Mouse (Mus musculus): ENCODE results near the gene Etaa1. TPM values are rescaled to one million over a fixed set of nuclear protein-coding genes. Genes with fewer than 3 reads are reported as not detected.
"Not testable (repeated sequence)": the region's sequence is repeated elsewhere in the genome, so short reads cannot be mapped to it uniquely, and the experiment has no call there.

Gene Etaa1
- polyA plus RNA-seq, 1 experiment from 2014 or later, result 11.8 TPM

DNA sequence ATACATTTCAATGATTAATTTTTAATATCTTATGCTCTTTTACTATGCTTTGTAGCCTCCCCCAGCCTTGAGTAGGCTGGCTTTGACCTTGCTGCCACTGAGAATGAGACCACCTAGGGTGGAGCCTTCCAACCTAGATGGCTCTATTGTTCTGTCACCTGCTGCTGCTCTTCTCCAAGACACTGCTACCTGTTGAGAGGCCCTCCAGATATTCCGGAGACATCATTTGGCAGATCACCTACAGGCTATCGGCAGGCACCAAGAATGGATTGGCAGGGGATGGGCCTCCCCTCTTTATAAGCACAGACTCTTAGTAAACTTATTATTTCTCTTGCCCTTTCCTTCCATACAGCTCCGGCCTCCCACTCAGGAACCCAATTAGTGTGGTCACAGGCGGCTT lies 52.7 kb downstream of the Etaa1 start:
- H3K36me3 ChIP-seq; H3K4me3 ChIP-seq; H3K4me1 ChIP-seq (replicated peaks); H3K27me3 ChIP-seq (ENCODE audit: insufficient read depth, poor library complexity, severe bottlenecking); H3K9me3 ChIP-seq; H3K27ac ChIP-seq; DNase-seq (ENCODE audit: low spot score): not testable (repeated sequence)
- whole genome bisulfite sequencing, result 90% methylated on average over 4 of the region's 4 CpGs
